Mouse (Mus musculus): ENCODE data around the gene Gm20896.
"Not testable (repeated sequence)": the region's sequence is repeated elsewhere in the genome, so short reads cannot be mapped to it uniquely, and the experiment has no call there.

Gm20896 gene

DNA sequence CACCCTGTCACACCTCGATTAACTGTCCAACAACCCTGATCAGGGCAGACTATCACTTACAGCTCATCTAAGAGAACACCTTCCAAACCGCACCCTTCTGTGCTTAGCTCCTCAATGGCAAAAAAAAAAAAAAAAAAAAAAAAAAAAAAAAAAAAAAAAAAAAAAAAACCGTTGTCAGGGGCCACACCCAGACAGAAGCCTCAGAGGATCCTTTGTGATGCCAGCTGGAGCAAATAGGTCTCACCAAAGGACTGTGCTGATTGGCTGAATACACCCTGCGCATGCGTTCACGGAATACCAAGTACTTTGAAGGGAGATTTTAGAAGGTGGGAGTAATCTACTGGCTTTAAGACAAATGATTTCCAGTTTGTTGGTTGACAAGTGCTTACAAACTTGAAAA is at the start of gene Gm20896:
Gene Gm20896 (minus strand): TSS at position 101 of the 400 bp plus-strand sequence.
- not testable (repeated sequence) for DNase-seq (ENCODE audit: low spot score in 2 of 2)

All from spleen, postnatal 36 days (tissue).